21 mouse cellular contexts compared by ENCODE assay signal in genomic region chr5:146786123-146786522, GRCm38 (mm10). TPM values are rescaled to one million over a fixed set of nuclear protein-coding genes. Genes with fewer than 3 reads are reported as not detected.
"Had no signal": no experiment of that assay in that cellular context is flagged by ENCODE, and none has a peak within 500 bp of the region (broad histone marks: within the 10 kb centered on the region; RNA-seq: fewer than 3 reads in every experiment).

No protein-coding gene starts in this region.

- H3K9me3 ChIP-seq: limb, embryonic 12.5 days; limb, embryonic 15.5 days; midbrain, embryonic 15.5 days; neural tube, embryonic 12.5 days; neural tube, embryonic 15.5 days had no signal

- H3K27ac ChIP-seq: hindbrain, embryonic 14.5 days; hindbrain, postnatal 0 days; limb, embryonic 12.5 days; limb, embryonic 15.5 days; liver, embryonic 14.5 days; macrophage; midbrain, embryonic 12.5 days; midbrain, embryonic 15.5 days; neural tube, embryonic 12.5 days; neural tube, embryonic 15.5 days; stomach, postnatal 0 days had no signal

- H3K9ac ChIP-seq: hindbrain, embryonic 14.5 days; limb, embryonic 12.5 days; limb, embryonic 15.5 days; liver, embryonic 14.5 days; liver, postnatal 0 days; midbrain, embryonic 12.5 days; midbrain, embryonic 15.5 days; neural tube, embryonic 12.5 days; neural tube, embryonic 15.5 days had no signal

- DNase-seq: left cerebral cortex, postnatal 4 days; liver, postnatal 0 days; lung, postnatal 14 days; right cerebral cortex, adult 18-20 months; right cerebral cortex, postnatal 14 days; thymus, adult 2 months; thymus, postnatal 14 days; thymus, postnatal 4 days had no signal

- H3K27me3 ChIP-seq: limb, embryonic 12.5 days; limb, embryonic 15.5 days; midbrain, embryonic 12.5 days; midbrain, embryonic 15.5 days; neural tube, embryonic 12.5 days; neural tube, embryonic 15.5 days had no signal

- H3K36me3 ChIP-seq: limb, embryonic 12.5 days; limb, embryonic 15.5 days; midbrain, embryonic 12.5 days; midbrain, embryonic 15.5 days; neural tube, embryonic 12.5 days; neural tube, embryonic 15.5 days had no signal

- H3K4me2 ChIP-seq: hindbrain, embryonic 14.5 days; limb, embryonic 12.5 days; limb, embryonic 15.5 days; liver, embryonic 11.5 days; midbrain, embryonic 12.5 days; midbrain, embryonic 15.5 days; neural tube, embryonic 12.5 days; neural tube, embryonic 15.5 days had no signal

- ATAC-seq: hindbrain, postnatal 0 days; inflammation-experienced regulatory T-cells, adult 6 months; liver, postnatal 0 days; midbrain, embryonic 15.5 days had no signal

- H3K4me3 ChIP-seq: limb, embryonic 12.5 days; limb, embryonic 15.5 days; midbrain, embryonic 12.5 days; midbrain, embryonic 15.5 days; neural tube, embryonic 12.5 days; neural tube, embryonic 15.5 days had no signal

RNA-seq across cellular contexts. Expression of gene Rasl11a, which starts 58.7 kb away (rescaled TPM):
- polyA plus RNA-seq: macrophage had no signal
